Mouse (Mus musculus): ENCODE measurements at regions not wholly inside any gene's neighbourhood (a gene's known extent, or its start where the extent isn't known, plus 50 kb on each side); places are given as distances from the start of the nearest gene placed in this dataset.

GRCm38 (mm10) chr8:82469824-82470223, 66.8 kb upstream of the Il15 start:
- intact Hi-C loops (cut with DNase I): no loop called here
- Histone ChIP-seq H3K4me3 (no peak overlapping the region), H3K27ac (no peak overlapping the region)
- DNase-seq (ENCODE audit: extremely low spot score in 1 of 2, low spot score in 2 of 2): no peak
- TF ChIP-seq CTCF (IDR thresholded peaks at IDR 0.05): no peak

GRCm38 (mm10) chr8:82462841-82463240, 59.8 kb upstream of the Il15 start:
- Histone ChIP-seq H3K27ac (no peak overlapping the region), H3K4me3 (no peak overlapping the region)
- intact Hi-C loops (cut with DNase I): no loop called here
- DNase-seq (ENCODE audit: extremely low spot score in 1 of 2, low spot score in 2 of 2): no peak
- TF ChIP-seq CTCF (IDR thresholded peaks at IDR 0.05): no peak

GRCm38 (mm10) chr8:82459007-82459406, 56.0 kb upstream of the Il15 start:
- DNase-seq (ENCODE audit: extremely low spot score in 1 of 2, low spot score in 2 of 2): no peak
- no peak overlapping the region for H3K27ac ChIP-seq
- H3K4me3 ChIP-seq: no peak overlapping the region
- TF ChIP-seq CTCF (IDR thresholded peaks at IDR 0.05): no peak
- intact Hi-C loops (cut with DNase I): no loop called here

GRCm38 (mm10) chr8:82454056-82454455, 51.0 kb upstream of the Il15 start:
- no peak for DNase-seq (ENCODE audit: extremely low spot score in 1 of 2, low spot score in 2 of 2)
- Histone ChIP-seq H3K4me3 (no peak overlapping the region), H3K27ac (no peak overlapping the region)
- no peak for TF ChIP-seq CTCF (IDR thresholded peaks at IDR 0.05)
- intact Hi-C loops (cut with DNase I): no loop called here
